10 mouse cellular contexts compared by ENCODE assay signal in genomic region chr3:97887785-97888167, GRCm38 (mm10). TPM values are rescaled to one million over a fixed set of nuclear protein-coding genes. Genes with fewer than 3 reads are reported as not detected.
DNase-seq lines count a peak whose midpoint lies in the region; ATAC-seq and TF ChIP-seq lines count a peak whose summit lies in the region.
"Had no signal": no experiment of that assay in that cellular context is flagged by ENCODE, and none has a peak within 500 bp of the region (broad histone marks: within the 10 kb centered on the region; RNA-seq: fewer than 3 reads in every experiment).

No protein-coding gene starts in this region.

- no peak overlapping the region for H3K4me3 ChIP-seq in CH12.LX (replicated peaks in 1 of 3; ENCODE audit: low read depth in 2 of 3, low read length in 2 of 3, poor library complexity in 1 of 3)
- peak overlapping the region; percentile 48; the same call in 1 of the 2 replicates for H3K4me3 ChIP-seq in forebrain, embryonic 11.5 days (ENCODE audit: low read depth, low read length)
- peak overlapping the region; percentile 53 for H3K4me3 ChIP-seq in limb, embryonic 12.5 days (replicated peaks)
- H3K4me3 ChIP-seq in thymus, adult 2 months (ENCODE audit: control insufficient read depth, insufficient read depth, low read length) = no peak overlapping the region

- H3K4me2 ChIP-seq in CH12.LX (ENCODE audit: insufficient read depth, low read depth, poor library complexity, severe bottlenecking) = 0 out of 2 replicates have a peak overlapping the region, but pooled peaks have one; percentile 26
- peak overlapping the region; percentile 92 for H3K4me2 ChIP-seq in forebrain, embryonic 11.5 days (ENCODE audit: low read depth, low read length, severe bottlenecking)
- peak overlapping the region; percentile 94 for H3K4me2 ChIP-seq in limb, embryonic 12.5 days

- no peaks in the 10 kb centered on the region for H3K36me3 ChIP-seq in CH12.LX (replicated peaks in 1 of 2; ENCODE audit: control insufficient read depth in 1 of 2, insufficient read depth in 1 of 2, low read length in 1 of 2)
- no peaks in the 10 kb centered on the region for H3K36me3 ChIP-seq in forebrain, embryonic 11.5 days (ENCODE audit: control insufficient read depth, insufficient read depth, low read length)
- no peaks in the 10 kb centered on the region for H3K36me3 ChIP-seq in limb, embryonic 12.5 days
- no peaks in the 10 kb centered on the region for H3K36me3 ChIP-seq in thymus, adult 2 months (ENCODE audit: control insufficient read depth, insufficient read depth, low read length)
- H3K36me3 ChIP-seq: liver, embryonic 15.5 days had no signal

- peaks cover 0 to 5% of the 10 kb centered on the region in 2 experiments; a peak in 2 of 4 replicates for H3K4me1 ChIP-seq in CH12.LX (ENCODE audit: control insufficient read depth in 1 of 2, insufficient read depth in 2 of 2)
- 0 out of 2 replicates have a peak, but pooled peaks cover 4% of the 10 kb centered on the region for H3K4me1 ChIP-seq in forebrain, embryonic 11.5 days (replicated peaks; ENCODE audit: control insufficient read depth, insufficient read depth, low read length)
- H3K4me1 ChIP-seq in limb, embryonic 12.5 days (replicated peaks) = peaks cover 8% of the 10 kb centered on the region
- H3K4me1 ChIP-seq in thymus, adult 2 months (replicated peaks; ENCODE audit: control insufficient read depth, insufficient read depth, low read length) = no peaks in the 10 kb centered on the region
- H3K4me1 ChIP-seq: liver, embryonic 15.5 days had no signal

- no peak for TF ChIP-seq CTCF in CH12.LX (conservative IDR thresholded peaks at IDR 0.05 in 1 of 2, IDR thresholded peaks at IDR 0.05 in 1 of 2; ENCODE audit: low read depth in 2 of 2, low read length in 2 of 2)
- TF ChIP-seq CTCF in thymus, adult 2 months (IDR thresholded peaks at IDR 0.05; ENCODE audit: borderline replicate concordance, control insufficient read depth, extremely low read depth, insufficient read depth, low read length, poor library complexity) = no peak

- no peak for ATAC-seq in forebrain, embryonic 11.5 days (replicated peaks; ENCODE audit: low FRiP score)
- ATAC-seq in limb, embryonic 12.5 days (ENCODE audit: insufficient number of reproducible peaks, insufficient read depth, low FRiP score, low TSS enrichment, low read depth) = no peak
- ATAC-seq in CD4-positive, CD25-positive, alpha-beta regulatory T cell, adult 4 months = no peak

- TF ChIP-seq EP300 in CH12.LX (IDR thresholded peaks at IDR 0.05; ENCODE audit: low read length) = no peak

- H3K27ac ChIP-seq in CH12.LX (ENCODE audit: insufficient read depth, low read depth) = no peak overlapping the region
- H3K27ac ChIP-seq in forebrain, embryonic 11.5 days (ENCODE audit: low read depth, low read length) = no peak overlapping the region
- no peak overlapping the region for H3K27ac ChIP-seq in limb, embryonic 12.5 days
- H3K27ac ChIP-seq in thymus, adult 2 months (ENCODE audit: control insufficient read depth, insufficient read depth, low read length) = no peak overlapping the region
- H3K27ac ChIP-seq: liver, embryonic 15.5 days had no signal

- TF ChIP-seq POLR2A in CH12.LX (IDR thresholded peaks at IDR 0.05; ENCODE audit: low read depth, low read length) = no peak
- TF ChIP-seq POLR2A in thymus, adult 2 months (IDR thresholded peaks at IDR 0.05; ENCODE audit: control insufficient read depth, extremely low read depth, insufficient read depth, low read length, poor library complexity) = no peak

- WGBS in forebrain, embryonic 11.5 days = 64% methylated on average over 5 of the region's 5 CpGs
- 71% methylated on average over 5 of the region's 5 CpGs for WGBS in limb, embryonic 12.5 days
- WGBS in thymus, adult 2 months = 84% methylated on average over 5 of the region's 5 CpGs

- no peaks in the 10 kb centered on the region for H3K27me3 ChIP-seq in CH12.LX (replicated peaks)
- H3K27me3 ChIP-seq in forebrain, embryonic 11.5 days (ENCODE audit: control insufficient read depth, insufficient read depth, low read length) = peaks cover 16% of the 10 kb centered on the region
- H3K27me3 ChIP-seq in limb, embryonic 12.5 days = peaks cover 35% of the 10 kb centered on the region
- H3K27me3 ChIP-seq in thymus, adult 2 months (ENCODE audit: control insufficient read depth, insufficient read depth, low read length) = peaks cover 3% of the 10 kb centered on the region

- no peak for TF ChIP-seq RAD21 in CH12.LX (IDR thresholded peaks at IDR 0.05; ENCODE audit: low read depth, low read length)

- no peaks in the 10 kb centered on the region for H3K79me2 ChIP-seq in CH12.LX (replicated peaks; ENCODE audit: control insufficient read depth, extremely low read depth, insufficient read depth, poor library complexity, severe bottlenecking)

- peak; percentile 41 for DNase-seq in cerebellum, adult 11 months
- no peak for DNase-seq in cerebellum, adult 8-10 months
- no peak for DNase-seq in CH12.LX (ENCODE audit: extremely low read depth)
- no peak for DNase-seq in forebrain, embryonic 11.5 days (ENCODE audit: low spot score)
- DNase-seq in thymus, adult 2 months = no peak
- DNase-seq in lung, postnatal 25 days (ENCODE audit: low spot score) = no peak
- DNase-seq: heart, postnatal 36 days had no signal

- no peaks in the 10 kb centered on the region for H3K9me3 ChIP-seq in CH12.LX (replicated peaks; ENCODE audit: low read length)
- H3K9me3 ChIP-seq in forebrain, embryonic 11.5 days (ENCODE audit: control insufficient read depth, low read length) = no peaks in the 10 kb centered on the region
- H3K9me3 ChIP-seq in limb, embryonic 12.5 days = no peaks in the 10 kb centered on the region
- H3K9me3 ChIP-seq: liver, embryonic 15.5 days had no signal

- H3K9ac ChIP-seq in CH12.LX (ENCODE audit: insufficient read depth, low read depth) = no peak overlapping the region
- H3K9ac ChIP-seq in forebrain, embryonic 11.5 days (ENCODE audit: low read length) = no peak overlapping the region
- H3K9ac ChIP-seq in limb, embryonic 12.5 days (replicated peaks) = no peak overlapping the region
- H3K9ac ChIP-seq: liver, embryonic 15.5 days had no signal

- in situ Hi-C loops in CH12.LX (cut with MboI; ENCODE audit: low pct_ligation_motif_present, low pct_unique_long_range_greater_than_20kb, low sequenced_read_pairs) = no loop called here

- dilution Hi-C loops in CH12.LX (cut with MboI; ENCODE audit: extremely low pct_ligation_motif_present, extremely low pct_unique_long_range_greater_than_20kb, low sequenced_read_pairs) = no loop called here

TF ChIP-seq in CH12.LX, 34 proteins besides CTCF, POLR2A, EP300 and RAD21:
- TF ChIP-seq IRF4 (IDR thresholded peaks at IDR 0.05; ENCODE audit: low read depth, low read length) (no peak), ZNF384 (IDR thresholded peaks at IDR 0.05; ENCODE audit: low read depth, low read length) (no peak), JUND (conservative IDR thresholded peaks at IDR 0.05; ENCODE audit: low read depth, low read length) (no peak), ETS1 (conservative IDR thresholded peaks at IDR 0.05; ENCODE audit: low read depth, low read length) (no peak), MAFK (IDR thresholded peaks at IDR 0.05; ENCODE audit: insufficient replicate concordance, low read length) (no peak), TCF12 (IDR thresholded peaks at IDR 0.05; ENCODE audit: low read depth, low read length) (no peak), BHLHE40 (IDR thresholded peaks at IDR 0.05; ENCODE audit: low read depth, low read length) (no peak), MEF2A (IDR thresholded peaks at IDR 0.05; ENCODE audit: borderline replicate concordance, low read depth, low read length) (no peak), UBTF (IDR thresholded peaks at IDR 0.05; ENCODE audit: low read depth, low read length) (no peak), USF2 (conservative IDR thresholded peaks at IDR 0.05; ENCODE audit: low read depth, low read length) (no peak), NELFE (IDR thresholded peaks at IDR 0.05; ENCODE audit: low read depth, low read length) (no peak), KAT2A (IDR thresholded peaks at IDR 0.05; ENCODE audit: insufficient replicate concordance, low read length) (no peak), POLR2AphosphoS2 (IDR thresholded peaks at IDR 0.05; ENCODE audit: low read depth, low read length) (no peak), CHD1 (IDR thresholded peaks at IDR 0.05; ENCODE audit: low read depth, low read length) (no peak), JUN (IDR thresholded peaks at IDR 0.05; ENCODE audit: insufficient read depth, low read depth, low read length) (no peak)
TF ChIP-seq in CH12.LX: peak in this region for 0.

RNA-seq across cellular contexts. Expression of gene Pde4dip, which starts 0.7 kb away (rescaled TPM):
- total RNA-seq in CH12.LX (2012; rRNA removed) (12.0 and 15.2 TPM in 2 replicates), CH12.LX (2014; rRNA removed) (19.5 and 21.7 TPM in 2 replicates)
- 12.2 and 12.4 TPM in 2 replicates for polyA plus RNA-seq in CH12.LX (2012; ENCODE audit: insufficient read length, low read depth)
- polyA plus RNA-seq in forebrain, embryonic 11.5 days (2014; fragmentation: Nextera tagmentation; extraction: Ambion mirVana) = 25.7 and 27.2 TPM in 2 replicates
- 31.9 and 35.8 TPM in 2 replicates for polyA plus RNA-seq in limb, embryonic 12.5 days (2016; fragmentation: Nextera tagmentation; extraction: Ambion mirVana)
- 10 to 100 TPM in 1 of 2 experiments, 1 to 10 TPM in 1; 7.5 to 10.3 TPM for polyA plus RNA-seq in CD4-positive, CD25-positive, alpha-beta regulatory T cell, adult 4 months (2017; shearing (Covaris generic))
- polyA plus RNA-seq in thymus, adult 2 months (2012; rRNA removed) = 18.7 and 56.2 TPM in 2 replicates

RNA-seq across cellular contexts. Expression of gene Sec22b, which starts 13.2 kb away (rescaled TPM):
- total RNA-seq in CH12.LX (2012; rRNA removed) (42.6 and 51.4 TPM in 2 replicates), CH12.LX (2014; rRNA removed) (77.7 and 82.4 TPM in 2 replicates)
- 82.8 and 85.2 TPM in 2 replicates for polyA plus RNA-seq in CH12.LX (2012; ENCODE audit: insufficient read length, low read depth)
- polyA plus RNA-seq in forebrain, embryonic 11.5 days (2014; fragmentation: Nextera tagmentation; extraction: Ambion mirVana) = 121 and 122 TPM in 2 replicates
- 122 and 130 TPM in 2 replicates for polyA plus RNA-seq in limb, embryonic 12.5 days (2016; fragmentation: Nextera tagmentation; extraction: Ambion mirVana)
- polyA plus RNA-seq in CD4-positive, CD25-positive, alpha-beta regulatory T cell, adult 4 months (2017; shearing (Covaris generic)) = 10 to 100 TPM; 80.3 to 83.7 TPM
- polyA plus RNA-seq in thymus, adult 2 months (2012; rRNA removed) = 35.2 and 36.6 TPM in 2 replicates

Comparison
In these comparisons a context has a peak if more than half of its experiments do, and no peak if none do; other contexts are left out.
1. H3K4me2 ChIP-seq: peak in every context shown above with its lines; median percentile 94 in limb, embryonic 12.5 days; 92 in forebrain, embryonic 11.5 days; 26 in CH12.LX.
2. H3K4me3 ChIP-seq: peak in forebrain, embryonic 11.5 days (single experiment) and limb, embryonic 12.5 days (single experiment); none in CH12.LX (0 of 3) and thymus, adult 2 months (single experiment).